Mouse (Mus musculus) liver, adult 2 months (tissue): ENCODE results near the gene Fam102a. TPM values are rescaled to one million over a fixed set of nuclear protein-coding genes. Genes with fewer than 3 reads are reported as not detected.

ENCODE experiments used
- DNase-seq: peaks from one replicate; pipeline ENCODE4 v3.0.0-alpha.2; 2011; ENCODE audit warnings: low read depth, low spot score; ENCODE audit errors: extremely low read depth
- H3K27ac ChIP-seq: fragments of 200-500 bp; replicated peaks from 2 replicates; pipeline ENCODE4 v1.5.1; 2012; ENCODE audit warnings: low read depth, mild to moderate bottlenecking, control low read depth, inconsistent platforms, low read length; ENCODE audit not compliant: insufficient read depth
- H3K27me3 ChIP-seq: fragments of 200-500 bp; 2 replicates; pipeline ENCODE4 v1.6.1; 2012; ENCODE audit warnings: mild to moderate bottlenecking, moderate library complexity, low read length, inconsistent platforms; ENCODE audit not compliant: control insufficient read depth, insufficient read depth
- H3K36me3 ChIP-seq: fragments of 200-500 bp; 2 replicates; pipeline ENCODE4 v1.6.1; 2012; ENCODE audit warnings: low read length, inconsistent platforms; ENCODE audit not compliant: control insufficient read depth, insufficient read depth
- H3K4me1 ChIP-seq: fragments of 200-500 bp; 2 replicates; pipeline ENCODE4 v1.6.1; 2011; ENCODE audit warnings: low read length; ENCODE audit not compliant: control insufficient read depth, insufficient read depth
- H3K4me3 ChIP-seq: fragments of 200-500 bp; 2 replicates; pipeline ENCODE4 v1.5.1; 2011; ENCODE audit warnings: low read depth, mild to moderate bottlenecking, control low read depth, low read length, moderate library complexity; ENCODE audit not compliant: insufficient read depth
- H3K79me2 ChIP-seq: fragments of 200-500 bp; 2 replicates; pipeline ENCODE4 v1.6.1; 2012; ENCODE audit warnings: inconsistent platforms, mild to moderate bottlenecking, low read length, moderate library complexity; ENCODE audit not compliant: control insufficient read depth, insufficient read depth
- H3K9ac ChIP-seq: fragments of 200-500 bp; 2 replicates; pipeline ENCODE4 v1.6.1; 2012; ENCODE audit warnings: low read depth, mild to moderate bottlenecking, control low read depth, inconsistent platforms, low read length
- CTCF ChIP-seq: fragments of 200-500 bp; IDR thresholded peaks from 2 replicates; pipeline ENCODE4 v1.5.1; 2011; ENCODE audit warnings: low read depth, low read length, control low read depth
- POLR2A ChIP-seq: fragments of 200-500 bp; IDR thresholded peaks from 2 replicates; pipeline ENCODE4 v1.6.1; 2011; ENCODE audit warnings: low read length, control low read depth; ENCODE audit not compliant: insufficient read depth; ENCODE audit errors: extremely low read depth
- WGBS: fragments of 180-500 bp; shearing (Covaris S2); methylation state at CpG from one replicate; pipeline ENCODE4 v1.1.7; 2018; 5-methylcytosine and 5-hydroxymethylcytosine counted together
- polyA plus RNA-seq: library from polyadenylated mRNA; depleted of rRNA; stranded (reverse); fragments of >200 nt; gene quantifications from 2 replicates; pipeline ENCODE4 v1.2.3, GENCODE M21; 2012
- total RNA-seq: library from RNA; depleted of rRNA; stranded (reverse); fragments of >200 nt; gene quantifications from 2 replicates; pipeline ENCODE4 v1.2.3, GENCODE M21; 2014

Gene Fam102a
- total and polyA plus RNA-seq, 2 experiments, result 7.0 to 11.0 TPM

DNA sequence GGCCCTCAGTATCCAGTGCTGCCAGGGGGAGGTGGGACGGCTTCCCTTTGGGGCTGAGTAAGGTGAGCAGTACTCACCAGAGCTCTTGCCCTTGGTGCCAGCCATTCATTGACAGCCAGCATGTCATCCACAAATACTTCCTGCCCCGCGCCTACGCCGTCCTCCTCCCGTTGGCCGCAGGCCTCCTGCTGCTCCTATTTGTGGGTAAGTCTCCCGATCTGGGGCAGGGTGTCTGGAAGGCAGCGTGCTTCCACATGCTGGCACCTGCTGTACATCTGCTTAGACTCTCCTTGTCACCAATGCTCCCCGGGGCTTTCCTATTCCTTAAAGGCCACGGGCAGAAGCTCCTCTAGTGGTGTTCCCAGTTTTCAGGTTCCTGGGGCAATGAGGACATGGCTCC lies 37.1 kb downstream of the Fam102a start:
- TF ChIP-seq POLR2A (no peak), CTCF (no peak)
- no peak overlapping the region for H3K4me3 ChIP-seq
- H3K4me1 ChIP-seq, result peaks cover 5% of the 10 kb centered on the region

DNA sequence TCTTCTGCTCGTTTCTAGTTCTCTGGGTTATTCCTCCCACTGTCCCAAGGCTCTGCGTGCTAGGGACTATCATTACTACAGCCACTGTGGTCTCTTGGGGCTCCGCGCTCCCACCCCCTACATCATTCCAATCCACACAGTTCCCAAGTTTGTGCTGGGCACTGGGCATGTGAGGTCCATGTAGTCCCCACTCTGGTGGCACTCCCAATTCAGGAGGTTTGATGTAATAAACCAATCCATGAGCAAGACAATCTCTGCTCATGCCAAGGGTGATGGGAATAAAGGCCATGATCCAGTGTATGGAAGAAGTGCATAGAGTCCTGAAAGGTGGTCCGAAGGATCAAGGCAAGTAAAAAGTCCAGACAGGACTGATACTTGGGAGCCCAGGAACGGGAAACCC lies 39.4 kb downstream of the Fam102a start, which contains the start of gene Pip5kl1:
TSS of gene Pip5kl1 (plus strand) at position 301 of the 400 bp plus-strand sequence.
- 0 out of 2 replicates have a peak, but pooled peaks cover 5% of the 10 kb centered on the region for H3K27me3 ChIP-seq
- TF ChIP-seq POLR2A (no peak), CTCF (no peak)
- H3K4me1 ChIP-seq, result peaks cover 5% of the 10 kb centered on the region
- no peak within 1 kb of the TSS for H3K27ac ChIP-seq
- no peaks in the 10 kb centered on the region for H3K36me3 ChIP-seq
- no peak within 1 kb of the TSS for H3K4me3 ChIP-seq
- peak within 1 kb of the TSS; percentile 17; the same call in 1 of the 2 replicates for H3K9ac ChIP-seq
- H3K79me2 ChIP-seq, result no peaks in the 10 kb centered on the region; the same call in 1 of the 2 replicates
- no peak for DNase-seq
- WGBS, result 79% methylated on average over 6 of the region's 6 CpGs

More for the DNA sequence above, 37.1 kb downstream of the Fam102a start:
- DNase-seq, result no peak
- H3K27me3 ChIP-seq, result 0 out of 2 replicates have a peak, but pooled peaks cover 5% of the 10 kb centered on the region
- H3K79me2 ChIP-seq, result no peaks in the 10 kb centered on the region; the same call in 1 of the 2 replicates
- WGBS, result 94% methylated on average over 11 of the region's 11 CpGs
- no peaks in the 10 kb centered on the region for H3K36me3 ChIP-seq
- H3K9ac ChIP-seq, result no peak overlapping the region
- H3K27ac ChIP-seq, result no peak overlapping the region

DNA sequence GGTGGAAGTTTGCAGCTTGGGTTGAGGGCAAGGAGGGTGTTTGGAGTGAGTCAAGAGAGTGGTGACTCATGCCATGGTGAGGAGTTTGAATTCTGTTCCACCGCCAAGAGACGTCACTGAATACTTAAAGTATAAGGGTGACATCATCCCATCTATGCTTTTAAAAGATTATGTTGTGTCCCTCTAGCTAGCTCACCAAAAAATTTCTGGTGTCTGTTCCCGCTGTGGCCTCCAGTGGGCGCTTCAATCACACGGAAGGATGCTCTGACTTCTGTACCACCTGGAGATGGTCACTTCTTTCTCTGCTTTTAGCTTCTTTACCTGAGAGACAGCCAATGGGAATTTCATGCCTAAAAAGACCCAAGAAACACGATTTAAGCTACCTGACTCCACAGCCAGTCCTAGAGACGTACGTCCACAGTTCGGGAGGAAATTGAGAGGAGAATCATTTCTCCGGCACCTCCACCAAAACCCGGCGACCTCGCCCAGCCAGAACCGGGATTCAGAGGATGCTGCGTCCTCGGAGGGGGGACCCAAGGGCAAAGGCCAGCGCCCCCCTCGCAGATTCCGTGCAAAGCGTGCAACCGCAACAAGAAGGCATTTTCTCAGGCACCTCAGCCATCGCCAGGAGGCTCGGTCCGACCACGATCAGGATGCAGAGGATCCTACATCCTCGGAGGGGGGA lies 39.9 kb downstream of the Fam102a start:
- WGBS, result 8% methylated on average over 26 of the region's 26 CpGs
- Histone ChIP-seq H3K36me3 (no peaks in the 10 kb centered on the region), H3K27me3 (0 out of 2 replicates have a peak, but pooled peaks cover 5% of the 10 kb centered on the region), H3K9ac (no peak overlapping the region), H3K27ac (no peak overlapping the region), H3K79me2 (no peaks in the 10 kb centered on the region; the same call in 1 of the 2 replicates), H3K4me1 (peaks cover 5% of the 10 kb centered on the region), H3K4me3 (no peak overlapping the region)
- DNase-seq, result no peak
- TF ChIP-seq POLR2A (no peak), CTCF (peak; percentile 69; the same call in 1 of the 2 replicates)

DNA sequence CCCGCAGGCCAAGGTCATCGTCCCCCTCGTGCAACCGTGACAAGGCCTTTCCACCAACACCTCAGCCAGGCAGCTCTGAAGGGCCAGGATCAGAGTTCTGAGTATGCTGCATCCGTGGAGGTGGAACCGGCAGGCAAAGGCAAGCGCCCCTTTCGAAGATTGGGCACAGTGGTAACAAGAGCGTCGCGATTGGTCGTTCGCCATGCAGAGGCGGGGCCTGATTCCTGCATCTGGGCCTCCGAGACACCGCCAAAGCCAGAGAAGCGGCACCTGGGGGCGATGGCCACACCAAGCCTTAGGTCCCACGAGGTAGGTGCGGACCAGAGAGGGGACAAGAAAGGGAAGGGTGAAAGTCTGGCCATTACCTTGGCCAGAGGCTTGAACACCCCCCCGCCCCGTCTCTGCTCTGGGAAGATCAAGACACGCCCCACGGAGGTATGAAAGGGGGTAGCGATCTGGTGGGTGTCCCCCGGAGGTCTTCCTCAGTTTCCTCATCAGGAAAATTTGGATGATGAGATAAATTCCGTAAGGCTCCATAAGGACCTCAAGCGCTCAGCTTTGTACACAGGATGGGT lies 40.5 kb downstream of the Fam102a start, which contains the start of gene 9430097D07Rik:
TSS of gene 9430097D07Rik (minus strand) at position 99 of the 575 bp plus-strand sequence.
- Histone ChIP-seq H3K79me2 (no peaks in the 10 kb centered on the region; the same call in 1 of the 2 replicates), H3K4me3 (no peak within 1 kb of the TSS), H3K36me3 (no peaks in the 10 kb centered on the region), H3K4me1 (peaks cover 5% of the 10 kb centered on the region), H3K27me3 (0 out of 2 replicates have a peak, but pooled peaks cover 5% of the 10 kb centered on the region), H3K9ac (peak within 1 kb of the TSS; percentile 17; the same call in 1 of the 2 replicates), H3K27ac (no peak within 1 kb of the TSS)
- TF ChIP-seq CTCF (no peak), POLR2A (no peak)
- DNase-seq, result no peak
- WGBS, result 23% methylated on average over 28 of the region's 28 CpGs

DNA sequence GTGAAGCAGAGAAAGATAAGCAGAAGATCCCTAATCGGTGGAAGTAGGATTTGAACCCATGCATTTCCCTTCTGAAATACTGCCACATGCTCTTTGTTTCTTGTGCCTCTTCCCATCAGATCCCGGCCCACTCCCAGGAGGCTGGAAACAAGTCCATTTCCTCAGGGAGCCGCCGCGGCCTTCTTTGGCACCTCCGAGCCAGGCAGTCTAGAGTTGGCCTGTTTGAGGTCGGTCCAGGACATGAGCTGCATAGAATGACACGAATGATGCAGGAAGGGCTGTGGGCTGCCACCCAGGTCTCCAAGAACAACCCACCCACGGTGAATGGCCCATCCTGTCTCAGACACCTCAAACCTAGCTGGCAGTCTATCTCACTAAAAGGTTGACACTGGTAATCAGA lies 41.4 kb downstream of the Fam102a start:
- Histone ChIP-seq H3K79me2 (no peaks in the 10 kb centered on the region), H3K4me1 (peaks cover 2% of the 10 kb centered on the region; the same call in 1 of the 2 replicates), H3K27me3 (0 out of 2 replicates have a peak, but pooled peaks cover 5% of the 10 kb centered on the region), H3K4me3 (no peak overlapping the region), H3K9ac (no peak overlapping the region), H3K27ac (no peak overlapping the region), H3K36me3 (no peaks in the 10 kb centered on the region)
- DNase-seq, result no peak
- 86% methylated on average over 9 of the region's 9 CpGs for WGBS
- no peak for TF ChIP-seq POLR2A
- no peak for TF ChIP-seq CTCF
